Mouse (Mus musculus) urinary bladder, postnatal 10 days (tissue): Measurements from ENCODE around the gene Peli2.

Experiments
- DNase-seq: peaks from one replicate; pipeline ENCODE4 v3.0.0; 2022; ENCODE audit warnings: low spot score

The Peli2 gene

GRCm38 (mm10) chr14:48153064-48153463, 32.4 kb downstream of the Peli2 start:
- no peak for DNase-seq

GRCm38 (mm10) chr14:48153865-48154511, 33.4 kb downstream of the Peli2 start:
- DNase-seq: no peak

GRCm38 (mm10) chr14:48154641-48155040, 34.0 kb downstream of the Peli2 start:
- no peak for DNase-seq

GRCm38 (mm10) chr14:48155153-48155552, 34.5 kb downstream of the Peli2 start:
- no peak for DNase-seq

- no peak for DNase-seq
Measured at GRCm38 (mm10) chr14:48157085-48157484, 36.5 kb downstream of the Peli2 start.

GRCm38 (mm10) chr14:48157835-48158234, 37.2 kb downstream of the Peli2 start:
- no peak for DNase-seq

GRCm38 (mm10) chr14:48159401-48159800, 38.8 kb downstream of the Peli2 start:
- no peak for DNase-seq

GRCm38 (mm10) chr14:48162446-48162845, 41.8 kb downstream of the Peli2 start:
- DNase-seq: no peak

- no peak for DNase-seq
Measured at GRCm38 (mm10) chr14:48164917-48165316, 44.3 kb downstream of the Peli2 start.

- no peak for DNase-seq
Measured at GRCm38 (mm10) chr14:48166396-48166795, 45.8 kb downstream of the Peli2 start.

- no peak for DNase-seq
Measured at GRCm38 (mm10) chr14:48167020-48167419, 46.4 kb downstream of the Peli2 start.

GRCm38 (mm10) chr14:48168116-48168515, 47.5 kb downstream of the Peli2 start:
- DNase-seq: no peak

- no peak for DNase-seq
Measured at GRCm38 (mm10) chr14:48169970-48170369, 49.3 kb downstream of the Peli2 start.

- no peak for DNase-seq
Measured at GRCm38 (mm10) chr14:48171268-48171667, 50.6 kb downstream of the Peli2 start.

- DNase-seq: no peak
Measured at GRCm38 (mm10) chr14:48172026-48172425, 51.4 kb downstream of the Peli2 start.

GRCm38 (mm10) chr14:48172876-48173275, 52.3 kb downstream of the Peli2 start:
- DNase-seq: no peak

GRCm38 (mm10) chr14:48173840-48174239, 53.2 kb downstream of the Peli2 start:
- DNase-seq: no peak

GRCm38 (mm10) chr14:48174356-48174755, 53.7 kb downstream of the Peli2 start:
- DNase-seq: no peak

- DNase-seq: no peak
Measured at GRCm38 (mm10) chr14:48175115-48175514, 54.5 kb downstream of the Peli2 start.

GRCm38 (mm10) chr14:48178304-48178995, 57.8 kb downstream of the Peli2 start:
- DNase-seq: no peak

GRCm38 (mm10) chr14:48179021-48179420, 58.4 kb downstream of the Peli2 start:
- no peak for DNase-seq

- no peak for DNase-seq
Measured at GRCm38 (mm10) chr14:48186302-48186701, 65.7 kb downstream of the Peli2 start.

GRCm38 (mm10) chr14:48187100-48187499, 66.5 kb downstream of the Peli2 start:
- no peak for DNase-seq

- DNase-seq: no peak
Measured at GRCm38 (mm10) chr14:48189330-48189729, 68.7 kb downstream of the Peli2 start.
